Mouse (Mus musculus) heart, postnatal 14 days (tissue): ENCODE data around the gene Orai3. TPM values are rescaled to one million over a fixed set of nuclear protein-coding genes. Genes with fewer than 3 reads are reported as not detected.
A peak's percentile ranks its signal among the peaks of the same experiment; 100 is the strongest.
"Not testable (repeated sequence)": the region's sequence is repeated elsewhere in the genome, so short reads cannot be mapped to it uniquely, and the experiment has no call there.

Experiments
- DNase-seq, 2 experiments: peaks; one replicate each; pipeline ENCODE4 v3.0.0; 2021 to 2022
- intact Hi-C: fragments of 180-260 bp; cut with DNase I; formaldehyde crosslinking; loops from one replicate; pipeline ENCODE4 v1.15.1; 2025
- total RNA-seq, 2 experiments: library from RNA; stranded (reverse); gene quantifications; 2 replicates each; pipeline ENCODE4 v1.2.3; 2021

Gene Orai3
- total RNA-seq, 2 experiments from 2014 or later, result 16.6 to 17.3 TPM

DNA sequence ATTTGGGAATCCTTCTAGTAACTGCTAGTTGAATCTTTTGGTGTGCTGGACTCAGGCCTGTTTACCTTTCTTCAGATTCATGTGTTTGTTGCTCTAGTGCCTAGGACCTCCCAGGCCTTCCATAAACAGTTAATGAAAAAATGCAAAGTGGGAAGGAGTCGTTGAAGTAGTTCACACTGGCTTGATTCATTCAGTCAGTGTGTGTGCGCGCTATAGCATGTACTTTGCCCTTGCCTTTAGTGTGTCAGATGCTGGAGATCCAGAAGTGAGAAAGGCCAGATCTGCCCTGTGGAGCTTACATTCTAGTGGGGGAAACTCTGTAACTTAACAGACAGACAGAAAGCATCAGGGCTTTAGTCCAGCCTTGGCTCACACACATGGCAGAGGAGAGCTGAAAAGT lies 9.1 kb upstream of the Orai3 start:
- DNase-seq, result no peak
- intact Hi-C loops, result no loop called here

- intact Hi-C loops, result loop anchor here (1.0 kb wide), 1 partner anchor 86 kb away; no protein-coding TSS in a partner anchor
- DNase-seq, result peak; percentile 82 to 87
These were observed 8.6 kb upstream of the Orai3 start for GRCm38 (mm10) chr7:127761026-127761425.

- DNase-seq, result no peak
- intact Hi-C loops, result no loop called here
These were observed 6.0 kb upstream of the Orai3 start for GRCm38 (mm10) chr7:127763642-127764041.

GRCm38 (mm10) chr7:127765756-127766155 lies 3.9 kb upstream of the Orai3 start:
- intact Hi-C loops, result no loop called here
- no peak for DNase-seq

DNA sequence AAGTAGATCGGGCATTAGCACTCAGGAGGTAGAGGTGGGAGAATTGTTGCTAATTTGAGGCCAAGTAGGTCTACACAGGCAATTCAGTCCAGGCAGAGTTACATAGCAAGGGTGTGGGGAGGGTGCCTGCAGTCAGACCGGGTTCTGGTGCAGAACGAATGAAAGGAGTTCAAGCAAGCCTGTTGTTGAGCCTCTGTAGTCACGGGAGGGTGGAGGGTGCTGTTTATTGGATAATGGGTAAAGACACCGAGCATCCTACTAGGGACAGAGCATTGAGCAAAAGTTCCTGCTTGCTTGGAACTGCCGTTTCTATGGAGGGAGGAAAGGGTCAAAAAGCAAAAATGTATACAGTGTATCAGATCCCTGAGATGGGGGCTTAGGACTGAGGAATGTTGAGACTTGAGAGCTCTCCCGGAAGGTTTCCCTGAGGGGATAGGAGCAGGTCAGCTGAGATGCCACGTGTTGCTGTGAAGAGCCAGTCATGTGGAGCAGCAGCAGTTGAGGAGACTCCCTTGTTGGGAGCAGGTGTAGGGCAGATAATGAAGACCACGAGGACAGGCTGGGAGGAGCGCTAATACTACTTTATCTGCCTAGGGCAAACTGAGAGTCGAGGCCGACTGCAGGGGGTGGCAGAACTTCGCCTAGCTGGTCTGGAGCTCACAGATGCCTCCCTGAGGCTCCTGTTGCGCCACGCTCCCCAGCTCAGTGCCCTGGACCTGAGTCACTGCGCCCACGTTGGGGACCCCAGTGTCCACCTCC lies 2.6 kb upstream of the Orai3 start:
- intact Hi-C loops, result no loop called here

GRCm38 (mm10) chr7:127767671-127768345 lies 1.8 kb upstream of the Orai3 start:
- intact Hi-C loops, result no loop called here
- no peak for DNase-seq

More for the DNA sequence above, 2.6 kb upstream of the Orai3 start:
- no peak for DNase-seq

DNA sequence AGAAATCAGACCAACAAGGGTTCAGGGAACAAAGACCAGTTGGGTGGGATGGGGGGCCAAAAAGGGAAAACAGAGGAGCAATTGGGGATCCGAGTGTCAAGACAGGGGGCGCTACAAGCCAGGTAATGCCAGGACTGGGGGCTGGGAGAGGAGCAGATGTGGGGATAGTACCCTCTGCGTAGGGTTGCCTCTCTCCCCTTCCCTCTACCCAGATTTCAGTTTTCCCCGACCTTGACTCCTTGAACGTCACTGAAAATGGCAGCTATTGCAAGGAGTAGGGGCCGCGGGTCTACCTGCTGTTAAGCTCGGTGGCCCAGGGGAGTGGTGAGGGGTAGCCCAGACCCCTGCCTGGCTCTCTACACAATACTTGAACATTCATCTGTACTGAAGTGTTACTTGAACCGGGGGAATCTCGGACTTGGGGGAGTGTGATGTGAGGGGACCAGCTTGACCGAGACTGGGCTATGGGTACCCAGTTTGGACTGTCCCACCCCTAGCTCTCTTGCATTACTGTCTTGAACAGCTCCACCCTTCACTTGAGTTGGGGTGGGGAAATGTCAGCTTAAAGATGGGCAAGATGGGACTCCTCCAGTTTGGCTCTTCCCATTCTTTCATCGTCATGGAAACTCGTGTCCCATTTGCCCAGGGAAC lies 1.1 kb upstream of the Orai3 start:
- intact Hi-C loops, result no loop called here
- no peak for DNase-seq

DNA sequence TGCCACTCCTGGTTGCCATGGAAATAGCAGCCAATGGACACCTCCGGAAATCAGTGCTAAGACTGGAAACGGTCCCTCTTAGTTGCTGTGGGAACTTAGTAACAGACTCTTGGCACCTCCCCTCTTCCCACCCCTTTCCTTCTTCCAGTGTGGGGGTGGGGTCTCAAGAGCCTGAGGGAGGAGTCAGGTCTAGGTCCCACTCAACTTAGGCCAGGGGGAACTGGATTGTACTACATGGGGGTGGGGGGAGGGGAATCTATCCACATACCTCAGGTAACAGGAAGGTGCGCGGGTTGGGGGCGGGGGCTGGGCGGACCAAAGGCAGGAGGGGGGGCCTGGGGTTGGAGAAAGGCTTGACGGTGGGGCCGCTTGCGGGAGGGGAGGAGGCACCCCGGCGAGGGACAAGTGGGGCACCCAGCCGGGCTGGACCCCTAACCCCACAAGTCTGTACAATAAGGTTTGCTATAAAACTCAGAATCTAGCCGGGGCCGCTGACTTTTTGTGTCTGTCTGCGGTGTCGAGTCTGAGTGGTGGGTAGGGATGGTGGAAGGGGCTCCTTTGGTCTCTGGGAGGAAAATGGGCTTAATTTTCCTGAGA lies 520 bp upstream of the Orai3 start:
- DNase-seq, result peak; percentile 92 to 95
- intact Hi-C loops, result no loop called here

DNA sequence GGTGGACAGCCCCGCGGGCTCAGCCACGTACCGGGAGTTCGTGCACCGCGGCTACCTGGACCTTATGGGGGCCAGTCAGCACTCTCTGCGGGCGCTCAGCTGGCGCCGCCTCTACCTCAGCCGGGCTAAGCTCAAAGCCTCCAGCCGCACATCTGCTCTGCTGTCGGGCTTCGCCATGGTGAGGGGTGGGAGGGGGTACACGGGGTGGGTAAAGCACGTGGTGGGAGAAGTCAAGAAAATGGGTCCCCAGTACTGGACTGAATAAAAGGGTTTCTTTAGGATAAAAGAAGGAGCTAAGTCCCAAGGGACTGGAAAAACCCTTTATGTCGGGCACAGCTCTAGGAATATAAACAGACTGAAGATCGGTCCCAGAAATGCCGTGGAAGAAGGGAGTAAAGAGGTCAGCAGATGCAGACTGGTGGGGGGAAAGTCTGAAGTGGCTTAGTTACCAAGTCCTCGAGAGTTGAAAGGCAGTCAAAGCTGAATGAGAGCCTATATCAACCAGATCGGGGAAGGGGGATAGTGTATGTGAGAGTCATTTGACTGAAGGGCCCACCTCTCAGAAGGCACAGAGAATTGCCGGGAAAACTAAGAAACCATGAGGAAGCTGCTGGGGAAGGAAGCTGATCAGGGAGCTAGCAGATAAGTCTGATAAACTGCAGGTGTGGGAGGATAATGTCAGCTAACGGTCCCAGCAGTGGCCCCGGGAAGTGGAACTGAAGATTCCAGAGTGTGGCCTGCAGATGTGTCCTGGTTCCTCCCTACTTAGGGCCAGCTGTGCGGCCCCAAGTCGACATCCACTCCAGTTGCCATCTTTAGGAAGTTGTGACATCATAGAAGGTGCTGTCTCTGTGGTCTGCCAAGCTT lies 657 bp downstream of the Orai3 start:
- DNase-seq, result no peak
- intact Hi-C loops, result no loop called here

GRCm38 (mm10) chr7:127771262-127771661 lies 1.6 kb downstream of the Orai3 start:
- intact Hi-C loops, result no loop called here
- DNase-seq, result no peak

DNA sequence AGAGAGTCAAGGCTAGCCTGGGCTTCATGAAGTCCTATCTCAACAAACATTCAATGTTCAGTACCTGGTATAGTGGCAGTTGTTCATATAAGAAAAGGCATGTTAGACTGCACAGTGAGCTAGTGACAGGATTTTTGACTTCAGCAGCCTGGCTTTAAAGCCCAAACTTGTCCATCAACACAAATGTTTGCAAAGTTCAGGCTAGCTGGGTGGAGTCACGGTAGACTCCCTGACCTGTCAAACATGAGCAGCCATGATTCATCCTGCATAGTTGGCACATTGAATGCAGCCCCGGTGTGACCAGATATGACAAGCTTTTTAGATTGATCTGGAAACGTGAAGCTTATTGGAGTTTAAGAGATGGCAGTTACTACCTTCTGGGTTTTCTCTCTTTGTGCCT lies 2.5 kb downstream of the Orai3 start:
- intact Hi-C loops, result no loop called here
- DNase-seq, result no peak

DNA sequence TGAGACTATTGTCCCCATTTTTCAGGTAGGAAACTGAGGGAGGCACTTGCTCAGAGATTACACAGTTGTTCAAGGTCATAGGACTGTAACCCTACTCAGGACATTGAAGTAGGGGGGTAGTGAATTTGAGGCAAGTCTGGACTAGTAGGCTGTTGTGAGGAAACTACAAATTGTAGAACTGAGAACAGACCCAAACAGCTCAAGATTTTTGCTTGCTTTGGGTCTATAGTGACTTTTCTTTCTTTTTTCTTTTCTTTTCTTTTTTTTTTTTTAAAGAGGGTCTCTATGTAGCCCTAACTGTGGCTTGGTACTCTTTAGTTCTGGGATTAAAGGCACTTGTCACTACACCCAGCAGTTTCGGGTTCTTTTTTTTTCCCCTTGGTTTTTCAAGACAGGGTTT lies 2.9 kb downstream of the Orai3 start:
- DNase-seq, result no peak
- intact Hi-C loops, result no loop called here

DNA sequence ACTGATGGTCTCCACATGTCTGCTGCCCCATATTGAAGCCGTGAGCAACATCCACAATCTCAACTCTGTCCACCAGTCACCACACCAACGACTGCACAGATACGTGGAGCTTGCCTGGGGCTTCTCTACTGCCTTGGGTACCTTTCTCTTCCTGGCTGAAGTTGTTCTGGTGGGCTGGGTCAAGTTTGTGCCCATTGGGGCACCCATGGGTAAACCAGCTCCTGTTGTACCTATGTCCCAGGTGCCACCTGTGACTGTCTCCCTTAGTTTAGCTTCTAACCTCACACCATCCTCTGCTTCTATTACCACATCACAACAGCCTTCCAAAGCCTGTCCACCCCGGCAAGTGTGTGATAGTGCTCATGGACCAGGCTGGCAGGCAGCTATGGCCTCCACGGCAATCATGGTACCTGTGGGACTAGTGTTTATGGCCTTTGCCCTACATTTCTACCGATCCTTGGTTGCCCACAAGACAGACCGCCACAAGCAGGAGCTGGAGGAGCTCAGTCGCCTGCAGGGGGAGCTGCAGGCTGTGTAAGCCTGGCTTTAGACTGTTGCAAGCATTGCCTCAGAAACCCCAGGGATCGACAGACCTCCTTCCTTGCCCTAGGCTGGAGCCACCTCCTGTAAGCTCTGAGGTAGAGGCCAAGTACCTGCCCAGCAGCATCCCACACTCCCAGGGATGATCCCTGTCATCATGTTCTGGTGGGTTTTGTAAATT lies 4.2 kb downstream of the Orai3 start:
- intact Hi-C loops, result no loop called here
- DNase-seq, result peak; percentile 69 to 80

GRCm38 (mm10) chr7:127775837-127776236 lies 6.2 kb downstream of the Orai3 start:
- not testable (repeated sequence) for DNase-seq
- intact Hi-C loops, result loop anchor here (5.0 kb wide), 1 partner anchor 101 kb away; the partner anchor contains the start of genes Zfp646 and Zfp668

- DNase-seq, result peak; percentile 89 to 93
- intact Hi-C loops, result loop anchor here (5.0 kb wide), 1 partner anchor 101 kb away; the partner anchor contains the start of genes Zfp646 and Zfp668
These were observed 6.8 kb downstream of the Orai3 start, which contains the start of gene Setd1a for GRCm38 (mm10) chr7:127776426-127776825. TSS of gene Setd1a (plus strand) at chr7:127776670.

DNA sequence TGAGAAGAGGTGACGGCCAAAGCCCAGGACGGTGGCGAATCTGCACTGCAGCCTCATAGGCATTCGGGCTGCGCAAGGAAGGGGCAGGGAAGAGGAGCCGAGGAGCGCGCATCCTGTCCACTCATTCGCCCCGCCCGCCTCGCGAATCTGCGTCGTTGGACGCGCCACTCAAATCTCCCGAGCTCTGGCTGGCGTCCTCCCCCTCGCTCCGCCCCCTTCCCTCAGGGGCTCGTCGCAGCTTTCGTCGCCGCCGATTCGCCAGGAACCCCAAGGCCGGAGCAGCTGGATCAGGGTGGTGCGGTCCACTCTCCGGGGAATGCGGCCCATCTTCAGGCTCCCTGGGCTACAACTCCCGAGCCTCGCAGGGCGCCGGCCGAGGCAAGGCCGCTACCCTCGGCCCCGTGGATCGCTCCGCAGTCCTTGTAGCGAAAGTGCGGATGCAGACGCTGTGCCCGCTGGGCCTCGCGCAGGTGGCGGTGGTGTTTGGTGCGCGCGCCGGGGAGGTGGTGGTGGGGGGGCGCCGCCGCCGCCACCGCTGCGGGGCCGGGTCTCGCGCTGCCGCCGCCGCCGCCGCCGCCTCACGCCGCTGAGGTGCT lies 7.4 kb downstream of the Orai3 start:
- intact Hi-C loops, result loop anchor here (5.0 kb wide), 1 partner anchor 100 kb away; the partner anchor contains the start of genes Zfp646 and Zfp668
- peak; percentile 97 for DNase-seq

DNA sequence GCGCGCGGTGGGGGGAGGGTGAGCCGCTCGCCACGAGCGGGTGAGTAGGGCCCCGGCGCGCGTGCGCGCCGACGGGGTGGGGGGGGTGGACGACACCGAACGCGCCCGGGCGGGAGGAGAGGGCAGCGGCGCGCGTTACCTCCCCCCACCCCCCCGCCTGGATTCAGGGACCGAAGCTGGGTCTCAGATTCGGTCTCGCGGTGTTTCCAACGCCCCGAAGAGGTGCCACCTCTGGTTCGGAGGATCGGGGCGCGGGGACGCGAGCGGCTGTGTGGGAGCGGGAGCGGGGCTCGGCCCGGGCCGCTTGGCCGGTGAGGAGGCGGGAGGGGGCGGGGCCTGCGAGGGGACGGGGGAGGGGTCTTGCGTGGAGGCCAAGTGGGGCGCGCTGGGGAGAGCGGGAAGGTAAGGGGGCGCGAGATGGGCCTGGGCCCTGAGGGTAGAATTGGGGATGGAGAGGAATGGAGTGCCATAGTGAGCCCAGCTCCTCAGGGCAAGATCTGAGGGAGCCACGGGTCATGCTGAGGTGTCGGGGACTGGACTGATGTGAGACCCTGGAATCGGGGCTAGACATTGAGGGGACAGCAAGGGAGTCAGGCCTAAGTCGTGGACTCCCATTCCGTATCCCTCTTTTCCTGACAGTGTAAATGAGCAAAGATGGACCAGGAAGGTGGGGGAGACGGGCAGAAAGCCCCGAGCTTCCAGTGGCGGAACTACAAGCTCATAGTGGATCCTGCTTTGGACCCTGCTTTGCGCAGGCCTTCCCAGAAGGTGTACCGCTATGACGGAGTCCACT lies 8.1 kb downstream of the Orai3 start:
- DNase-seq, result peak; percentile 67 to 69
- intact Hi-C loops, result loop anchor here (5.0 kb wide), 1 partner anchor 100 kb away; the partner anchor contains the start of genes Zfp646 and Zfp668

DNA sequence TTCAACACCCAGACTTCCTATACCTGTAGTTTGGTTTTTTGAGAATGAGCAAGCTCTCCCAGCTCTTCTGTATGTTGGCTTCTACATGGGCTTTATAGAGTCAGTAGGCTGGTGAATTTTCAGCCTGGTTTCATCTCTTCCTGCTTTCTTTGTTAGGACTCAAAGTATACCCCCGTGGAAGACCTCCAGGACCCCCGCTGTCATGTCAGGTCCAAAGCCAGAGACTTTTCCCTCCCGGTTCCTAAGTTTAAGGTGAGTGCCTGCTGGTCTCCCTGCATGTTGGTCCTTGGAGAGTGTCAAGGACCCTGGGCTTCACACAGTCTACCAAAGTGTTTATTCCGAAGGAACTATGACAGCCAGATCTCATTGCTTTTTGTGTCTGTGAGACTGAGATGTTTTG lies 8.7 kb downstream of the Orai3 start:
- intact Hi-C loops, result loop anchor here (5.0 kb wide), 1 partner anchor 99 kb away; the partner anchor contains the start of genes Zfp646 and Zfp668
- DNase-seq, result no peak
